Mouse (Mus musculus): ENCODE results near the gene Erc2. TPM values are rescaled to one million over a fixed set of nuclear protein-coding genes. Genes with fewer than 3 reads are reported as not detected.

Gene Erc2
- polyA plus RNA-seq, 1 experiment from 2014 or later = 9.1 TPM

DNA sequence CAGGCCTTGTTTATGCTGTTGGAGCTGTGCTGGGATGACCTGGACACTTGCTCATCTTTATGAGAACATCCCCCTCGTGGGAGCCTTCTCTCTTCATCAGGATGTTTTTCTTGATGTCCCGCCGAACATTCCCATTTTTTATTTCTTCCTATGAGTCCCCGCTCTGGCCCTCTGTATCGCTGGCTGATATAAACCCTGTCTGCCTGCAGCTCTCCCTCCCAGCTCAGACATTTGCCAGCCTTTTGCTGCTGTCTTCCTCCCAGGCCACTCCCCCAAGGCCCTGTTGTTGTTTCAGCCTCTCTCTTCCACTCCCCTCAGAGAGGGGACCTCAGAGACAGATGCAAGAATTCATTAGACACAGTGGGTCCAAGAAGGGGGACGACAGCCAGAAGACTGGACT, 823.5 kb downstream of the Erc2 start:
- Histone ChIP-seq H3K4me1 (peaks cover 54% of the 10 kb centered on the region), H3K27me3 (ENCODE audit: poor library complexity, severe bottlenecking) (peaks cover 91% of the 10 kb centered on the region), H3K36me3 (replicated peaks) (no peaks in the 10 kb centered on the region), H3K27ac (no peak overlapping the region), H3K9me3 (no peaks in the 10 kb centered on the region), H3K4me3 (no peak overlapping the region)
- WGBS = 81% methylated on average over 6 of the region's 6 CpGs
- DNase-seq (ENCODE audit: extremely low spot score, low spot score) = no peak

DNA sequence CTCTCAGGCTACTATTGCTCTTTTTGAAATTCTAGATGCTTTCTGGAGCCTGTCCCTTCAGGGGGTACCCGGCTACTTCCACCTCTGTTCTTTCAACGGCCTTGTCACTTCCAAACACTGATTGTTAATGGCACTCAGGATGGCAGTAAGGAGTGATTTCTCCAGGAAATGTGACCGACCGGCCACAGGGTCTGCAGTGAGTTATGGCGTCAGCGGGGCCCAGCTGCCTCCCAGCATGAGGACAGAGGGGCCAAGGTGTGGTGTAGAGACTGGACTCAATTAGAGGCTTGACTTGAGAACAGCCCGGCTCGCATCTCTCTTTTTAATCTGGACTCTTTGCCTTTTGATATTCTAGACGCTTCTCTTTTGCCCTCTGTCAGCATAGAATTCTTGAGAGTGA, 829.5 kb downstream of the Erc2 start:
- Histone ChIP-seq H3K36me3 (replicated peaks) (no peaks in the 10 kb centered on the region), H3K4me3 (no peak overlapping the region), H3K27ac (peak overlapping the region; percentile 79), H3K4me1 (peaks cover 48% of the 10 kb centered on the region), H3K27me3 (ENCODE audit: poor library complexity, severe bottlenecking) (peaks cover 77% of the 10 kb centered on the region), H3K9me3 (no peaks in the 10 kb centered on the region)
- no peak for DNase-seq (ENCODE audit: extremely low spot score, low spot score)
- WGBS = 58% methylated on average over 9 of the region's 9 CpGs

DNA sequence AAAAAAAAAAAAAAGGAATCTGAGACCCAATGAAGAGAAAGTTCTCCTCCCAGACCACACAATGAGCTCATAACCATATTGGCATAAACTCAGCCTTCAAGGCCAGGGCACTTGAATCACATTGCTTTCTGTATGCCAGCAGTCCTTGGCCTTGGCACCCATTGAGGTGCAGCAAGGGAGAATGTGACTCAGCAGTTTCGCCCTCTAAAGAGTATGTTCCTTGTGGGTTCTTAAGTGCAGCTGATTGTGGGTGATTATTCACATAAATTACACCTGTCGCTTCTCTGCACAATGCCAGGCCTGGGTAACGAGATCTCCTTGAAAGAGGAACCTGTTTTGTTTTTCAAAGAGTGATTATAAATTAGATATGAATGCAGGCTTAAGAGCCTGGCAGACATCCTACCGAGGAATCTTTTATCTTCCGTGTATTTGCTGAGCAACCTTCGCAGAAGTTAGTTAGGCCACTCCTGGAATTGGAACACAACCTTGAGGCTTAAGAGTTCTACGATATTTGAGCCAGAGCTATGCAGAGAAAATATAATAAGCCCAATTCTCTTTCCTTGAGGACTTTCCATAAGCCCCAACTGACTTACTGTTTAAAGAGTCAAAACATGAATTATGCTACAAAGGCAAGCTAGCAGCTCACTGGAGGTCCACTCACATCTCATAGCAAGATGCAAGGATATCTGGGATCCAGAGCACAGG, 834.3 kb downstream of the Erc2 start:
- H3K27me3 ChIP-seq (ENCODE audit: poor library complexity, severe bottlenecking) = peaks cover 59% of the 10 kb centered on the region
- WGBS = 77% methylated on average over 7 of the region's 7 CpGs

DNA sequence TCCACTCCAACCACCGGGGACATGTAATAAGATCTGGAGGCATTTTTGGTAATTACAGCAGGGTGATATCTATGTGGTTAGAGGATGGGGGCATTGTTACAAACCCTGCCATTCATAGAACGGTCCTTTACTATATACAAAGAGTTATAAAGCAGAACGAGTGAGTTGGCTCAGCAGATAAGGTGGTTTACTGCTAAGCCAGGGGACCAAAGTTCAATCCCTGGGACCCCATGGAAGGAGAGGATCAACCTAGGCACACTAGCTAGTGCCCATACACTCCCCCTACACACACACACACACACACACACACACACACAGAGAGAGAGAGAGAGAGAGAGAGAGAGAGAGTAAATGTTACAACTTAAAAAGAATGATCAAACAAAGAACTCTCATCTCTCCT, 835.2 kb downstream of the Erc2 start:
- WGBS = 74% methylated on average over 3 of the region's 3 CpGs
- H3K9me3 ChIP-seq = no peaks in the 10 kb centered on the region
- peaks cover 53% of the 10 kb centered on the region for H3K27me3 ChIP-seq (ENCODE audit: poor library complexity, severe bottlenecking)
- no peak for DNase-seq (ENCODE audit: extremely low spot score, low spot score)
- no peaks in the 10 kb centered on the region for H3K36me3 ChIP-seq (replicated peaks)
- peaks cover 11% of the 10 kb centered on the region for H3K4me1 ChIP-seq
- no peak overlapping the region for H3K27ac ChIP-seq
- no peak overlapping the region for H3K4me3 ChIP-seq

More for the DNA sequence above, 834.3 kb downstream of the Erc2 start:
- no peak overlapping the region for H3K4me3 ChIP-seq
- no peaks in the 10 kb centered on the region for H3K9me3 ChIP-seq
- DNase-seq (ENCODE audit: extremely low spot score, low spot score) = no peak
- H3K4me1 ChIP-seq = peaks cover 20% of the 10 kb centered on the region
- no peaks in the 10 kb centered on the region for H3K36me3 ChIP-seq (replicated peaks)
- no peak overlapping the region for H3K27ac ChIP-seq

DNA sequence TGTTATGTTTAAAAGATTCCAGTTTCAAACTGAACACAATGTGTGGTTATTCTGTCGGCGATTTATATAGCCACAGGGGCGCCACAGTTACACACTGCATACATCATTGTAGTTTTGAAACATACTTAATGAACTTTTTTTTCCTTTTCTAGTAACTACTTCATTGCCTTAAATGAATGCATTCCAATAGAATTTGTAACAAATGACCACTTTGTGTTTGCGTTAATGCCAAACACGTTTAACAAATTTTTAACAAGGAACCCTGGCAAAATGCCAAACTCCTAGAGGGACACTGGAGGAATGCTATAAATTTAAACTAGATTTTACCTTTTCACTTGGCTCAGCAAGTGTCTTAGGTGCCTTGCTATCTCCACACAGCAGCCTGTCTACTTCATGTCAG, 845.7 kb downstream of the Erc2 start:
- H3K27ac ChIP-seq = no peak overlapping the region
- no peak overlapping the region for H3K4me3 ChIP-seq
- no peaks in the 10 kb centered on the region for H3K9me3 ChIP-seq
- WGBS = 94% methylated on average over 5 of the region's 5 CpGs
- H3K4me1 ChIP-seq = peaks cover 38% of the 10 kb centered on the region
- H3K36me3 ChIP-seq (replicated peaks) = no peaks in the 10 kb centered on the region
- no peak for DNase-seq (ENCODE audit: extremely low spot score, low spot score)
- H3K27me3 ChIP-seq (ENCODE audit: poor library complexity, severe bottlenecking) = peaks cover 9% of the 10 kb centered on the region

DNA sequence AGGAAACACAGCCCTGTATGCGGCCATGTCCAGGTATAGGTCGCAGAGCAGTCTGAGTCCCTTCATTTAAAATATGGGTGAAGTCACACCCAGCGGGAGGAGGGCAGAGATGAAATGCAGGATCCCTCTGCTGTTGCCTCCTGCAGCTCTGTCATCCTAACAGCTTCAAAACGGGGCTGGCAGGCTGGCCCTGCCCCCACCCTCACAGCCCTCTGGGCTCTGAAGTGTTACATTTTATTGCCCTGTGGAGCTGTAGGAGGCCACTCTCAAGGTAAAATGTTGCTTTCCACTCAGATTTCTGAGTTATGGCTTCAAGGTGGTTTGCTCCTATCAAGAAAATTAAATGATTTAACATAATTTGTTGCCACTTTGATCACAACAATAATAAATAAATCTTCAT, 847.5 kb downstream of the Erc2 start:
- no peak for DNase-seq (ENCODE audit: extremely low spot score, low spot score)
- WGBS = 34% methylated on average over 4 of the region's 4 CpGs
- H3K4me1 ChIP-seq = peaks cover 38% of the 10 kb centered on the region
- no peaks in the 10 kb centered on the region for H3K36me3 ChIP-seq (replicated peaks)
- no peak overlapping the region for H3K27ac ChIP-seq
- no peak overlapping the region for H3K4me3 ChIP-seq
- no peaks in the 10 kb centered on the region for H3K9me3 ChIP-seq
- peaks cover 11% of the 10 kb centered on the region for H3K27me3 ChIP-seq (ENCODE audit: poor library complexity, severe bottlenecking)

DNA sequence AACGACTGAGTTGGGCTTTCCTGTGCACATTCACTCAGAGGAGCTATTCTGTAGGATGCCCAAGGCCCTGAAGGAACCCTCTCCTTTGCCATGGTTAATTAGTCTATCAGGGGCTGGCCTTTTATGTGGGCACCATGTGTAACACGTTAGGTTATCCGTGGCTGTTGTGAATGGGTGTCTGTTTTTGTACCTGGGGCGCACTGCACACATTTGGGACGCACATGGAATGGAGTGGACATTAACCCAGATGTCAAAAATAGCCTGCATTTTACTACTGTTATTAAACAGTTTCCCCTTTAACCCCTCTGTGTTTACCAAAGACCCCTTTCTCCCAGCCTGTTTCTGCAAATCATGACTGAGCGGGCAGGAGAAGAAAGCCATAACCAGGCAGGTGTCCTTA, 848.0 kb downstream of the Erc2 start:
- Histone ChIP-seq H3K36me3 (replicated peaks) (no peaks in the 10 kb centered on the region), H3K27me3 (ENCODE audit: poor library complexity, severe bottlenecking) (peaks cover 16% of the 10 kb centered on the region), H3K4me1 (peaks cover 39% of the 10 kb centered on the region), H3K4me3 (no peak overlapping the region), H3K9me3 (no peaks in the 10 kb centered on the region), H3K27ac (no peak overlapping the region)
- 59% methylated on average over 6 of the region's 6 CpGs for WGBS
- no peak for DNase-seq (ENCODE audit: extremely low spot score, low spot score)

DNA sequence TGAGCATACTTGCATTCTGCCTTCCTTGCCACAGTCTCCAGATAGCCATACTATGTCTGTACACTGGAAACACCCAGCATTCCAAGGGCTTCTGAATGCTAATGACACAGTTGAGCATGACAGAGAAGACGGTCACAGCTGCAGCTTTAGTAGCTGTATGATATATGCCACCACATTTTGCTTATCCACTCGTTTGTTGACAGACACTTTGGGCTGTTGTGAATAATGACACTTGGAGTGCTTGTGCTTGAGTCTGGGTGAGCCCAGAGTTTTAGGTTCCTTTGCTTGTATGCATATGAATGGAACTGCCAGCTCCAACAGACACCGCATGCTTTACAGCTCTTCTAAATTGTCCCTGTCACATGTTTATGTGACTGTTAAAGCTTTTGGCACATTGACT, 852.8 kb downstream of the Erc2 start:
- Histone ChIP-seq H3K9me3 (no peaks in the 10 kb centered on the region), H3K4me1 (peaks cover 40% of the 10 kb centered on the region), H3K4me3 (no peak overlapping the region), H3K27me3 (ENCODE audit: poor library complexity, severe bottlenecking) (peaks cover 34% of the 10 kb centered on the region), H3K36me3 (replicated peaks) (no peaks in the 10 kb centered on the region), H3K27ac (no peak overlapping the region)
- 79% methylated on average over 3 of the region's 3 CpGs for WGBS
- DNase-seq (ENCODE audit: extremely low spot score, low spot score) = no peak

DNA sequence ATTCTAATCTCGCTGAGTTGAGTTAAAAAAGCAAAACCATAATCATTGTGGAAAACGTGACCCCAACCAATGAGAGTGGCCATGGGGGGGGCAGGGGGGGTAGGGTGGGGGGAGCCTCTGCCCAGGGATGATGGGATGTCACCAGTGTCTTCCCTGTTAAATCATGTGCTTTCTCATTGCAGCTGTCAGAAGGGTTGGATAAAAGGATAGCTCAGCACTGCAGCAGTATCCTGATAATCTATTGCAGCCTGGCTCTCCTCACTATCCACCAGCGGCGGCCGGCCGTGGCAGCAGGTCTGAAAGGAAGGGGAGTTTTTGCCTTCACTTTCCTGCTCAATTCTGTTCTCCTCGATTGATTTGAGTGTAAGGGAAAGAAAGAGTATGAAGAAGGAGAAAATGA, 853.2 kb downstream of the Erc2 start:
- peaks cover 34% of the 10 kb centered on the region for H3K27me3 ChIP-seq (ENCODE audit: poor library complexity, severe bottlenecking)
- H3K9me3 ChIP-seq = no peaks in the 10 kb centered on the region
- H3K36me3 ChIP-seq (replicated peaks) = no peaks in the 10 kb centered on the region
- no peak for DNase-seq (ENCODE audit: extremely low spot score, low spot score)
- peaks cover 37% of the 10 kb centered on the region for H3K4me1 ChIP-seq
- WGBS = 44% methylated on average over 7 of the region's 7 CpGs
- no peak overlapping the region for H3K4me3 ChIP-seq
- H3K27ac ChIP-seq = 0 out of 2 replicates have a peak overlapping the region, but pooled peaks have one; percentile 1

DNA sequence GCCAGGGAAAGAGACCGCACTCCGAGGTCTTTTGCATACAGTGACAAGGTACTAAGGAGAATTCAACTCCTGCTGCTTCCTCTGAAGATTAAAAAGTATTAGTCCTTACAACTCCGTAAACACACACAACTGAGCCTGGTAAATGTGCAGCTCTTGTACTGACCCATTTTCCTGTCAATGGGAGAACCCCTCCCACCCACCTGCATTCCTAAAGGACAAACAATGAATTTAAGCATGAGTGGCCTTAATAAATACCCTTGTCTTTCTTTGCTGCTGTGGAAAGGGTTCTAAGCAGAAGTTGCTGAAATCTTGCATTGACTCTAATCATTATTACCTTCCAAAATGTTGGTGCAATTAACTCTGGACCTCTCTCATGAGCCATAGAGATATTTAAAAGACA, 854.5 kb downstream of the Erc2 start:
- Histone ChIP-seq H3K9me3 (no peaks in the 10 kb centered on the region), H3K36me3 (replicated peaks) (no peaks in the 10 kb centered on the region), H3K27ac (no peak overlapping the region), H3K27me3 (ENCODE audit: poor library complexity, severe bottlenecking) (peaks cover 25% of the 10 kb centered on the region), H3K4me3 (no peak overlapping the region), H3K4me1 (peaks cover 30% of the 10 kb centered on the region)
- 26% methylated on average over 3 of the region's 3 CpGs for WGBS
- DNase-seq (ENCODE audit: extremely low spot score, low spot score) = no peak

DNA sequence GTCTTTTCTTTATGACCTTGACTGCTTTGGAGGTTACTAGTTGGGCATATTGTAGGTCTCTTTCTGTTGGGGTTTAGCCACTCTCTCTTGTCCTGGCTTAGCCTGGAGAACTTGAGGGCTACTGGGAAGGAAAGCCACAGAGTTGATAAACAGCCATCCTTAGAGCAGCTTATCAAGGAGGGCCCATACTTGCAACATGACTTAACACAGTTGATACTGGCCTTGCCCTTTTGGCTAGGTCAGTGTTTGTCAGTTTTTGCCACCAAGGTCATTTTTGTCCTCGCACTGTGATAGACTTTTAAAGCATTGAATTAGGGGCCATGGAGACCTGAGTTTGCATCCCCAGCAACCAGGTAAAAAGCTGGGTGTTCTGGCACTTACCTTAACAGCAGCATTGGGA, 858.6 kb downstream of the Erc2 start:
- no peaks in the 10 kb centered on the region for H3K9me3 ChIP-seq
- H3K27me3 ChIP-seq (ENCODE audit: poor library complexity, severe bottlenecking) = peaks cover 16% of the 10 kb centered on the region
- H3K36me3 ChIP-seq (replicated peaks) = no peaks in the 10 kb centered on the region
- no peak overlapping the region for H3K4me3 ChIP-seq
- WGBS = 82% methylated on average over 1 of the region's 1 CpGs
- H3K4me1 ChIP-seq = peaks cover 16% of the 10 kb centered on the region
- H3K27ac ChIP-seq = no peak overlapping the region
- no peak for DNase-seq (ENCODE audit: extremely low spot score, low spot score)

DNA sequence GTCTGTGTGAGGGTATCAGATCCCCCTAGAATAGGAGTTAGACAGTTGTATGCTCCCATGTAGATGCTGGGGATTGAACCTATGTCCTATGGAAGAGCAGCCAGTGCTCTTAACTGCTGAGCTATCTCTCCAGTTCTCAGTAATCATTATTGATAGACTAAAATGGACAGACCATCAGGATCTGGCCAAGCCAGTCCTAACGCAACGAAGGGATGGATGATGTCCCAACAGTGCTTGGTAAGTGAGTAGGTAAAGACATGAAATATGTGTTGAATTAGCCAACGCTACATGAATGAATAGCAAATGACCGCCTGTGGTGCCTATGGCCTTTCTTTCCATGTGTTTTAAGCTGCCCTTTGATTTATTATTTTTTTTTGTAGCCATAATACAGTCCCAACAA, 871.6 kb downstream of the Erc2 start:
- no peaks in the 10 kb centered on the region for H3K36me3 ChIP-seq (replicated peaks)
- DNase-seq (ENCODE audit: extremely low spot score, low spot score) = no peak
- H3K4me1 ChIP-seq = no peaks in the 10 kb centered on the region
- no peak overlapping the region for H3K27ac ChIP-seq
- no peaks in the 10 kb centered on the region for H3K9me3 ChIP-seq
- H3K4me3 ChIP-seq = no peak overlapping the region
- WGBS = 95% methylated on average over 4 of the region's 4 CpGs
- peaks cover 13% of the 10 kb centered on the region for H3K27me3 ChIP-seq (ENCODE audit: poor library complexity, severe bottlenecking)

DNA sequence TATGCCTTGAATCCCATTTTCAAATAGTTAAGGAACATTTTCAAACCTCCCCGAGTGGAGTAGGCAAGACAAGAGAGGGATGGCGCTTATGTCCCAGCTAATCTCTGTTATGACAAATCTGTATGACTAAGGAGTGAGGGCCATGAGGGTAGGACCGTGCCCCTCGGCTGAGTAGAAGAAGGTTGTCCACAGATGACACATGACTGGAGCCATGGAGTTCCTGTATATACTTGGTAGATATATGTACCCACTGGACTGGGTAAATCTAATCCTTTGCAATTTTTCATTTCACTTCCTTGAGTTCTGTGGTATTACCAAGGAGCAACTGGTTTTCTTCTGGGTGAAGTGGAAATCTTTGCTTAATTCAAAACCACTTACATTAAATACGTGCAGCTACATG, 872.0 kb downstream of the Erc2 start:
- H3K4me1 ChIP-seq = no peaks in the 10 kb centered on the region
- 95% methylated on average over 5 of the region's 5 CpGs for WGBS
- H3K4me3 ChIP-seq = no peak overlapping the region
- no peak overlapping the region for H3K27ac ChIP-seq
- H3K9me3 ChIP-seq = no peaks in the 10 kb centered on the region
- H3K36me3 ChIP-seq (replicated peaks) = no peaks in the 10 kb centered on the region
- DNase-seq (ENCODE audit: extremely low spot score, low spot score) = no peak
- H3K27me3 ChIP-seq (ENCODE audit: poor library complexity, severe bottlenecking) = peaks cover 8% of the 10 kb centered on the region

Data from forebrain, embryonic 10.5 days (tissue).